Mouse (Mus musculus) right cerebral cortex, postnatal 4 days (tissue): ENCODE measurements at regions not wholly inside any gene's neighbourhood (a gene's known extent, or its start where the extent isn't known, plus 50 kb on each side); places are given as distances from the start of the nearest gene placed in this dataset.

Source experiments
- DNase-seq: peaks from one replicate; pipeline ENCODE4 v3.0.0-alpha.2; 2022

GRCm38 (mm10) chr12:27139683-27140334 lies 202.6 kb downstream of the Sox11 start:
- no peak for DNase-seq

- DNase-seq = no peak
Observed at GRCm38 (mm10) chr12:27138663-27139633, 203.4 kb downstream of the Sox11 start.

GRCm38 (mm10) chr12:27135997-27136559 lies 206.3 kb downstream of the Sox11 start:
- no peak for DNase-seq

GRCm38 (mm10) chr12:27130544-27130943 lies 211.8 kb downstream of the Sox11 start:
- DNase-seq = no peak

- DNase-seq = no peak
Observed at GRCm38 (mm10) chr12:27127054-27127605, 215.2 kb downstream of the Sox11 start.

GRCm38 (mm10) chr12:27118581-27118980 lies 223.8 kb downstream of the Sox11 start:
- no peak for DNase-seq

- DNase-seq = no peak
Observed at GRCm38 (mm10) chr12:27115392-27115791, 227.0 kb downstream of the Sox11 start.

- DNase-seq = no peak
Observed at GRCm38 (mm10) chr12:27104925-27105571, 237.3 kb downstream of the Sox11 start.

GRCm38 (mm10) chr12:27102996-27103395 lies 239.4 kb downstream of the Sox11 start:
- DNase-seq = no peak

- DNase-seq = no peak
Observed at GRCm38 (mm10) chr12:27089206-27089605, 253.2 kb downstream of the Sox11 start.

GRCm38 (mm10) chr12:27085890-27086289 lies 256.5 kb downstream of the Sox11 start:
- DNase-seq = no peak

- no peak for DNase-seq
Observed at GRCm38 (mm10) chr12:27083645-27084550, 258.5 kb downstream of the Sox11 start.

- peak; percentile 49 for DNase-seq
Observed at GRCm38 (mm10) chr12:27083089-27083488, 259.3 kb downstream of the Sox11 start.

GRCm38 (mm10) chr12:27082624-27083023 lies 259.8 kb downstream of the Sox11 start:
- peak; percentile 89 for DNase-seq

GRCm38 (mm10) chr12:27076107-27076738 lies 266.2 kb downstream of the Sox11 start:
- DNase-seq = no peak

GRCm38 (mm10) chr12:27065011-27065517 lies 277.3 kb downstream of the Sox11 start:
- DNase-seq = peak; percentile 37

- DNase-seq = no peak
Observed at GRCm38 (mm10) chr12:27063518-27063917, 278.9 kb downstream of the Sox11 start.

GRCm38 (mm10) chr12:27062511-27063264 lies 279.7 kb downstream of the Sox11 start:
- DNase-seq = peak; percentile 43

- peak; percentile 67 for DNase-seq
Observed at GRCm38 (mm10) chr12:27062061-27062461, 280.3 kb downstream of the Sox11 start.
